Mouse (Mus musculus) c-Kit-positive CD71-negative TER-119-negative erythroid progenitor cells, embryonic 14.5 days (primary cell): ENCODE results near the gene Trim2.

Experiments
- DNase-seq: peaks from one replicate; pipeline ENCODE4 v3.0.0-alpha.2; 2013; ENCODE audit warnings: low read depth

The Trim2 gene

DNA sequence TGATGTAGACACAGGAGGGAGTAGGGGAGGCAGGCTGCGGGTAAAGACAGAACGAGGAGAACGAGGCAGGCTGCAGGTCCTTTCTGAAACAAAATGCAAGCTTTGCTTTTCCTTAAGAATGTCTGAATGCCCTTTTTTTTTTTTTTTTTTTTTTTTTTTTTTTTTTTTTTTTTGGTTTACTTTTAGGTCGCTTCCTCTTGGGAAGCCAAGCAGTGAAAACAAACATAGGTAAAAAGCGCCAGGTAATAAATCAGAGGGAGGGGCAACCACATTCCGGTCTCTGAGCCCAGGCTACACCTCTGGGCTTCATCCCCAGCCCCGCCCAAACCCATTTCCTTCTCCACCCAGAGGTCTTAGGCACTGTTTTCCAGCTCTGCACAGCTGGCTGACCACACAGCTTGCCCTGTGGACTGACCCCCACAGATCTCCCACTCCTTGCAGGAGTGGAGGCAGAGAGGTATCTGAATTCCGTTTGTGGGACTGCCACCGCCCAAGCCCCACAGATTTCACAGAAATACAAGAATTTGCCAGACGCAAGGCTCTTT, 117.0 kb downstream of the Trim2 start:
- no peak for DNase-seq

DNA sequence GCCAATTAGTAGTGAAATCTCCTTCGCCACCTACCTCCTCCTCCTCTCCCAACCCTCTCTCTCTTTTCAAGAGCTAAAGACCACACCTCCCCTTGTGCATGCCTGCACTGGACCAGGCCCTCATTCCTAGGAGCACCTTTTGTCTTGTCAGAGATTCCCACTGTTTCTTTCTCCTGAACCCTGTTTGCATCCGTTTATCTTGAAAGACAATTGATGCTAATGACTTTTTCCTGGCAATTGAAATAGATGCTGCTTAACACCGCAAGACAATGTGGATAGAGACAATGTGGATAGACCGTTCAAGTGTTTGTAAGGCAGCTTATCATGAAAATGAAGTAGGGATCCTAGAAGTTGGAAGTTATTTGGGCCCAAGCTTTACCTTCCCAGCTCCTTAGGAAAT, 125.0 kb downstream of the Trim2 start:
- DNase-seq, result no peak

DNA sequence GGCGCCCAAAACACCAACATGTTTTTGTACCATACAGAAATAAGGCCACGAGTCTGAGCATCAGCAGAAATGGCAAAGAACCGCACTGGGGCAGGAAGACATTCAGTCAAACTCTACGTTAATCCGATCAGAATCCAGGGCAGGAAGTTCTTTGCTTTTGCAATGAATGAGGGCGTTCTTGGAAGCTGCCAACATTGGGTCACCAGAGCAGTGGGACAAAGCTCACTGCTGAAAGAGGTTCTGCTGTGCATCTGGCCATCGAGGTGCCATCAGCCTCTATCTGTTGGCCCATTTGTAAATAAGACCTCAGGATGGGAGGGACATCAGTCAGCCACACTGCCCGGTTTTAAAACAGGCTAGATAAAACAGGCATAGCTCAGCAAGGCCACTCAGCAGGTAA, 125.6 kb downstream of the Trim2 start:
- no peak for DNase-seq

- DNase-seq, result no peak
Observed at GRCm38 (mm10) chr3:84180304-84180703, 126.4 kb downstream of the Trim2 start.

- no peak for DNase-seq
Observed at GRCm38 (mm10) chr3:84177834-84178233, 128.8 kb downstream of the Trim2 start.

- peak; percentile 68 for DNase-seq
Observed at GRCm38 (mm10) chr3:84175337-84176315, 131.1 kb downstream of the Trim2 start.

- no peak for DNase-seq
Observed at GRCm38 (mm10) chr3:84173581-84174154, 133.0 kb downstream of the Trim2 start, which contains the start of gene Gm6525. Gm6525 (plus strand) TSS chr3:84174104.

DNA sequence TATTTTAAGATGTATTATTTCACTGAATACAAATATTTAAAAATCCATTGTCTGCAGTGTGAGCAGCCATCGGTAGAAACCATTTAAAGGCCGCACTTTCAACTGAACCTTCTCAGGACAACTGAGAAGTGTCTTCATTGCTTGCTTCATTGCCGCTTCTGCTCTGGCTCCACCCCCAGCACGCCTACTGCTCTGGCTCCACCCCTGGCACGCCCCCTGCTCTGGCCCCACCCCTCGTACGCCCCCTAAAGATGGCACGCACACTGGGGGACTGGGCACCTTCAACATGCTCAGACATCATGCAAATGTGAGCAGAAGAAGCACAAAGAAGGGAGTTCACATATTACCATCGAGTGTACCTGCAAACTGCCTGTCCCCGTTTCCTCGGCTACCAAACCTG, 134.3 kb downstream of the Trim2 start:
- DNase-seq, result no peak

DNA sequence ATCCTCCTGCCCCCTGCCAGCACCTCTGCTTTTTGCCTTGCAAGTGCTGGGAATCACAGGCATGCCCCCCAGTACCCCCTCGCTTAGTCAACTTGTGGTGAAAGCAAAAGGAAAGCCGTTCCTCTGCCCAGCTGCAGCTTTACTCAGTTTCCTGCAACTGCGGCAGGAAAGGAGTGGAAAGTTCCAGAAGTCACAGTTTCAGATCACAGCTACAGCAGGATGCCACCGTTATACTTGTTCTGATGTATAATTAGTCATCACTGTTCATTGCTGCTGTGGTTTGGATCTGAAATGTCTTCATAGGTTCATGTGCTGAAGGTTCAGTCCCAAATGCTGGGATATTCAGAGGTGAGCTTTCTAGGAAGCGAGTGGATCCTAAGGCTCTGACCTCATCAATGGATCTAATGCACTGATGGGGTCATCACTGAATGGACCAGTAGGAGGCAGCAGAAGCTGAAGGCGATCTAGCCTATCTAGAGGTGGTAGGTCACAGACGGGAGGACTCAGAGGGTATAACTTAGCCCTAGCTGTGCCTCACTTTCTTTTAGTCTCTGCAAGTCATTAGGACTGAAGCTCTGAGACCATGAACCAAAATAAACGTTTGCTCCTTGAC, 137.2 kb downstream of the Trim2 start:
- no peak for DNase-seq

DNA sequence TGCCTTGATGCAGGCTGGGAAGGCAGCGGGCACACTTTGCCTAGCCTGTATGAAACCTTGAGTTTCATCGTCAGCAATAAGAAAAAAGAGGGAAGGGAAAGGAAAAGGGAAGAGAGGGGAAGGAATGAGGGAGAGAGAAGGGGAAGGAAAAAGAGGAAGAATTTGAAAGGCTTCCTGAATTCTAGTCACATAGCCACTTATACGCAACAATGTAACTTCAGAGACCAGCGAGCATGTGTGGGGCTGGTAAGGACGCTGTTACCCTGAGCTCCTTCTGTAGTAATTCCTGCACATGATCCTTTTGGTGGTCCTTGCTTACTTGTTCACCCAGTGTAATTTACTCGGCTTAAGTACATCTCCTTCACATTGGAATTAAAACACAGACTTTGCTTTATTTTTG, 137.7 kb downstream of the Trim2 start:
- no peak for DNase-seq

DNA sequence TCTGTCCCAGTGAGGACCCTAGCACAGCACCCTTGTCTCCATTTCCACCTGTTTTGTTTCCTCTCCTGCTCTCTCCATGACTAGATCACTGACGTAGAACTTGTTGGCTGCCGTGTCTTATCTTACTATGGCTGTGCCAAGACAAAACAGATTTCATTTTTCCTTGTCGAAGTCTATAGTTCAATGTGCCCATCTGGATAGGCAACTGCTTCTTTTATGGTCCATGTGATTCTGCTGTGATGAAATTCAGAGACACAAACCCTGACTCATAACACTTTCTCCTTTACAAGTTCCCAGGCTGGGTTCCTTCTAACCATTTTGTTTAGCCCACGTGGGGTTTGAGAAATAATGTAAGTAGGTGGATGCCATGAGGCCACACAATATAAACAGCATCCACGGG, 140.6 kb downstream of the Trim2 start:
- no peak for DNase-seq

- DNase-seq, result no peak
Observed at GRCm38 (mm10) chr3:84165391-84165790, 141.3 kb downstream of the Trim2 start.

GRCm38 (mm10) chr3:84157559-84158350, 148.9 kb downstream of the Trim2 start:
- DNase-seq, result no peak

DNA sequence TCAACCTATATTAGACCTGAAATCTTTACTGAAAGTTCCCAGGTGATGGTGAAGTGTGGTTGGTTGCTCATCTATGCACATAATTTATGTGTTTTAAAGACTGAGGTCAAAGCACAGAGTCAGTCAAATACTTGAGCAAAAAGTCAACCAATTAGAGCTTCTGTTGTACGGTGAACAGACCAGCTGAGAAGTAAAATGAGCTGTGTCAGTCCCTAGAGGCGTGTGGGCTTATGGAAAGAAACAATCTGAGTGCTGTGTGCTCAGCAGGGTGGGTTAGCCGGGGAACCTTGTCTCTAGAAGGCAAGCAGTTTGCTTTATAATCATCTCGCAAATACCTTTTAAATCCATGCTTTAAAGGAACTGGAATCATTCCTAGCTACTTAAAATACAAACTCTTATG, 149.7 kb downstream of the Trim2 start:
- no peak for DNase-seq

- no peak for DNase-seq
Observed at GRCm38 (mm10) chr3:84156105-84156504, 150.6 kb downstream of the Trim2 start.

GRCm38 (mm10) chr3:84155558-84156006, 151.1 kb downstream of the Trim2 start, which contains the start of gene Mnd1:
Mnd1 (minus strand) TSS chr3:84155786.
- peak; percentile 96 for DNase-seq

GRCm38 (mm10) chr3:84155146-84155545, 151.5 kb downstream of the Trim2 start:
- no peak for DNase-seq

GRCm38 (mm10) chr3:84154721-84155141, 151.9 kb downstream of the Trim2 start:
- no peak for DNase-seq

- DNase-seq, result no peak
Observed at GRCm38 (mm10) chr3:84149831-84150230, 156.8 kb downstream of the Trim2 start.

DNA sequence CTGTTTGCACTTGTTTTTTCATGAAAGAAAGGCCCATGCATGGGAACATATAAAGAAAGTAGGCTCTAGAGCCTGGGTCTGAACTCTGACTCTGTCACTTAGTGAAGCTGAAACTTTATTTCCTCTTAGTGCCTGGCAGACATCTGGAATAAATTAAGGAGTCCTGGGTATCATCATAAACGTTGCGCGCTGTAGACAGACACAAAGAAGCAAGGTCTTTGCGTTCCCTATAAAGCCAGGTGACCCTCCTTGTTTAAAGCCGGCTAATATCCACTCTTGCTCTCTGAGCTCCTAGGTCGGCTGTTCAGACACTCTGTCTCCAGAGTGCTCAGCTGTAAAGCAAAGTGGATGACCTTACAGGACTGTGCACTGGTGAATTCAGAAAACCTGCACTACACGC, 165.7 kb downstream of the Trim2 start:
- DNase-seq, result no peak

DNA sequence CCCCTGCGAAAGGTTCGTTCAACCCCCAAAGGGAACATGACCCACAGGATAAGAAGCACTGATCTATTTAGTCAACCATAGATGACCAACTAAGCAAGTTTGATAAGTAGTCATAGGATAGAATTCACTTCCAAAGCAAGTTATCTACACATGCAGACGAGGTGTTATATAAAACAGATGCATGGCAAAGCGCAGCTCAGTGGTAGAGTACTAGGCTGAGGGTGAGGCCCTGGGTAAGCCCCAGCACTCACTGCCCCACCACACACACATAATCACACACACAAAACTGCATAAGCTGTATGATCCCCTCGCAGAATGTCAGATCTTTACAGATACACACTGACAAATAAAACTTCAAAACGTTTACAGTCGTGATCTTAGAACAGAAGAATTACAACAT, 170.2 kb downstream of the Trim2 start:
- DNase-seq, result no peak

DNA sequence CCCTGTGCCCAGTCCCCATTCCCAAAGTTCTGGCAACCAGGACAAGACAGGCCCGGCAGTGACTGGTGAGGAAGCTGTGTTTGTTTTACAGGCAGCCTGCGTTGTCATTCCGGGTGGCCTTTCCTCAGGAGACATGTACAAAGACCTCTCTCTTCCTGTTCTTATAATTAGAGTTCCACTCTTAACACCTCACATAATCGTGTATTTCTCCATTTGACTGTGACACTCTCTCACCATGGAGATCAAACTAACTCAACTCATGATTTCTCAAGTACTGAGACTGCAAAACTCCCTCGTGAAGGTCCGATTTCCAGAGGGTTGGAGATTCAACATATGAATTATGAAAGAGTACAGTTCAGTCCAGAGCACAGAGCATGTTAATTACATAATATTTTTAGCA, 170.7 kb downstream of the Trim2 start:
- DNase-seq, result no peak
